In the genomic region with DNA sequence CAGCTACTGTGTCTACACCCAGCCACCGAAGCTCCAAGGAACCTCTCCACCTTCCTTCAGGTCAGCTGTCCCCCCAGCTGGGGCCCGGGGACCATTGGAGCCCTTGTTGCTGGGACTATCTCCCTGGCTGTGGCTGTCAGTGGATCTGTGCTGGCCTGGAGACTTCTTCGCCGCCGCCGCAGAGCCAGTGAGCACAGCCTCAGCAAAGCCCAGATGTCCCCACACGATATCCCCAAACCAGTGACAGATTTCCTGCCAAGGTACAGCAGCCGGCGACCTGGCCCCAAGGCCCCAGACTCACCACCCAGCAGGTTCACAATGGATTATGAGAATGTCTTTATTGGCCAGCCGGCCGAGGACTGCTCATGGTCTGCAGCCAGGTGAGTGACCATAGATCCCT, we compare ENCODE assay signal across 12 mouse cellular contexts. TPM values are rescaled to one million over a fixed set of nuclear protein-coding genes. Genes with fewer than 3 reads are reported as not detected.
DNase-seq lines count a peak whose midpoint lies in the region; ATAC-seq and TF ChIP-seq lines count a peak whose summit lies in the region.
"Had no signal": no experiment of that assay in that cellular context is flagged by ENCODE, and none has a peak within 500 bp of the region (broad histone marks: within the 10 kb centered on the region; RNA-seq: fewer than 3 reads in every experiment).

No protein-coding gene starts in this region.

- TF ChIP-seq CTCF in heart, adult 2 months (IDR thresholded peaks at IDR 0.05): no peak

- no peak for DNase-seq in heart, adult 2 months
- no peak for DNase-seq in heart, adult 18-20 months
- DNase-seq in embryonic facial prominence, embryonic 14.5 days (ENCODE audit: low spot score): no peak
- no peak for DNase-seq in urinary bladder, adult 18-20 months (ENCODE audit: low spot score in 2 of 2)
- DNase-seq: heart, postnatal 14 days; kidney, postnatal 36 days had no signal

- ATAC-seq in megakaryocyte, adult 5-6 weeks (ENCODE audit: poor library complexity, severe bottlenecking): no peak
- no peak for ATAC-seq in embryonic facial prominence, embryonic 14.5 days (ENCODE audit: low read depth)
- ATAC-seq in granulocyte monocyte progenitor cell, adult 5-6 weeks (replicated peaks; ENCODE audit: poor library complexity, severe bottlenecking): no peak

- intact Hi-C loops in heart, adult 2 months (cut with DNase I): no loop called here

- no peak overlapping the region; the same call in 1 of the 2 replicates for H3K27ac ChIP-seq in heart, adult 2 months
- H3K27ac ChIP-seq in embryonic facial prominence, embryonic 14.5 days (replicated peaks; ENCODE audit: low read depth, low read length): no peak overlapping the region
- peak overlapping the region; percentile 99 for H3K27ac ChIP-seq in macrophage
- H3K27ac ChIP-seq: limb, embryonic 15.5 days had no signal

- H3K9ac ChIP-seq in heart, adult 2 months (ENCODE audit: low read depth, low read length): peak overlapping the region; percentile 16; the same call in 1 of the 2 replicates
- H3K9ac ChIP-seq in embryonic facial prominence, embryonic 14.5 days (ENCODE audit: low read depth, low read length): 0 out of 2 replicates have a peak overlapping the region, but pooled peaks have one; percentile 30
- H3K9ac ChIP-seq: limb, embryonic 15.5 days had no signal

- TF ChIP-seq POLR2A in heart, adult 2 months (IDR thresholded peaks at IDR 0.05; ENCODE audit: insufficient read depth, low read depth, low read length): no peak

- H3K79me2 ChIP-seq in heart, adult 2 months (replicated peaks; ENCODE audit: control insufficient read depth, insufficient read depth, low read length): no peaks in the 10 kb centered on the region
- H3K79me2 ChIP-seq in macrophage (ENCODE audit: inconsistent target): peaks cover 70% of the 10 kb centered on the region

- no peaks in the 10 kb centered on the region for H3K27me3 ChIP-seq in heart, adult 2 months (ENCODE audit: control insufficient read depth, insufficient read depth, low read length)
- H3K27me3 ChIP-seq in megakaryocyte, embryonic 14.5 days (replicated peaks): no peaks in the 10 kb centered on the region
- no peaks in the 10 kb centered on the region; the same call in none of the 2 replicates for H3K27me3 ChIP-seq in embryonic facial prominence, embryonic 14.5 days (replicated peaks; ENCODE audit: control insufficient read depth, insufficient read depth, low read length)

- no peak for TF ChIP-seq EP300 in heart, adult 2 months (IDR thresholded peaks at IDR 0.05; ENCODE audit: insufficient read depth, low read depth, low read length)

- no peaks in the 10 kb centered on the region for H3K9me3 ChIP-seq in megakaryocyte, embryonic 14.5 days
- no peaks in the 10 kb centered on the region for H3K9me3 ChIP-seq in embryonic facial prominence, embryonic 14.5 days (ENCODE audit: control insufficient read depth, low read length)
- H3K9me3 ChIP-seq: limb, embryonic 15.5 days had no signal

- no peak overlapping the region for H3K4me3 ChIP-seq in heart, adult 2 months
- H3K4me3 ChIP-seq in megakaryocyte, embryonic 14.5 days (replicated peaks): peak overlapping the region; percentile 88
- no peak overlapping the region for H3K4me3 ChIP-seq in embryonic facial prominence, embryonic 14.5 days (ENCODE audit: low read depth, low read length)
- peak overlapping the region; percentile 91 for H3K4me3 ChIP-seq in macrophage (ENCODE audit: inconsistent target)
- H3K4me3 ChIP-seq: limb, embryonic 15.5 days had no signal

- no peak overlapping the region for H3K4me2 ChIP-seq in embryonic facial prominence, embryonic 14.5 days (ENCODE audit: low read depth, low read length)
- H3K4me2 ChIP-seq: limb, embryonic 15.5 days had no signal

- 75% methylated on average over 11 of the region's 11 CpGs for WGBS in heart, adult 2 months
- WGBS in embryonic facial prominence, embryonic 14.5 days: 77% methylated on average over 11 of the region's 11 CpGs
- WGBS in macrophage (ENCODE audit: missing documents): 28% methylated on average over 10 of the region's 11 CpGs

- H3K36me3 ChIP-seq in heart, adult 2 months (ENCODE audit: control insufficient read depth, insufficient read depth, low read length): no peaks in the 10 kb centered on the region
- no peaks in the 10 kb centered on the region for H3K36me3 ChIP-seq in megakaryocyte, embryonic 14.5 days (replicated peaks; ENCODE audit: low read length)
- no peaks in the 10 kb centered on the region for H3K36me3 ChIP-seq in embryonic facial prominence, embryonic 14.5 days (ENCODE audit: control insufficient read depth, insufficient read depth, low read length)
- peaks cover 10% of the 10 kb centered on the region; the same call in 1 of the 2 replicates for H3K36me3 ChIP-seq in macrophage (ENCODE audit: inconsistent target)
- H3K36me3 ChIP-seq: limb, embryonic 15.5 days had no signal

- H3K4me1 ChIP-seq in heart, adult 2 months (ENCODE audit: control insufficient read depth, insufficient read depth, low read length): no peaks in the 10 kb centered on the region; the same call in 1 of the 2 replicates
- peaks cover 91% of the 10 kb centered on the region for H3K4me1 ChIP-seq in megakaryocyte, embryonic 14.5 days
- no peaks in the 10 kb centered on the region for H3K4me1 ChIP-seq in embryonic facial prominence, embryonic 14.5 days (ENCODE audit: control insufficient read depth, insufficient read depth, low read length)

RNA-seq across cellular contexts. Expression of a gene that starts 2.0 kb away (rescaled TPM):
- total RNA-seq in heart, adult 2 months (2021): 1 to 10 TPM; 1.6 to 1.8 TPM
- 3.6 and 4.5 TPM in 2 replicates for polyA plus RNA-seq in heart, adult 2 months (2012; rRNA removed)
- 1 to 10 TPM; 1.6 to 2.5 TPM for total RNA-seq in heart, adult 18-20 months (2021)
- polyA plus RNA-seq in megakaryocyte, embryonic 14.5 days (2012; ENCODE audit: insufficient read depth, low replicate concordance): 19.0 and 34.7 TPM in 2 replicates
- total RNA-seq in megakaryocyte, adult 5-6 weeks (2015): 62.2 and 64.6 TPM in 2 replicates
- 29.3 and 33.8 TPM in 2 replicates for total RNA-seq in megakaryocyte, adult 5-6 weeks (2017)
- 1.8 and 2.3 TPM in 2 replicates for polyA plus RNA-seq in embryonic facial prominence, embryonic 14.5 days (2014; fragmentation: Nextera tagmentation; extraction: Ambion mirVana)
- total RNA-seq in macrophage (2018; cell fraction: chromatin; rRNA removed): 100 to 1,000 TPM in 7 of 26 experiments, 10 to 100 TPM in 19; 21.1 to 149 (median 77.4) TPM
- total RNA-seq in macrophage (2018; cell fraction: cytosol; rRNA removed): 100 to 1,000 TPM in 25 of 26 experiments, 10 to 100 TPM in 1; 89.3 to 365 (median 193) TPM
- 100 to 1,000 TPM in 23 of 26 experiments, 10 to 100 TPM in 3; 63.8 to 384 (median 181) TPM for total RNA-seq in macrophage (2018; cell fraction: nucleus; rRNA removed)
- polyA plus RNA-seq in macrophage (2018): 104 to 230 TPM (median 156 TPM) in 3 replicates
- 2.9 and 5.2 TPM in 2 replicates for total RNA-seq in granulocyte monocyte progenitor cell, adult 5-6 weeks (2014; fragmentation: Nextera tagmentation)
- total RNA-seq in granulocyte monocyte progenitor cell, adult 5-6 weeks (2017): 1.1 and 3.1 TPM in 2 replicates
- polyA plus RNA-seq: C2C12 had no signal

RNA-seq across cellular contexts. Expression of a gene that starts 9.3 kb away (rescaled TPM):
- total RNA-seq in heart, adult 2 months (2021): 10 to 100 TPM; 34.6 to 35.8 TPM
- polyA plus RNA-seq in heart, adult 2 months (2012; rRNA removed): 45.6 and 72.8 TPM in 2 replicates
- total RNA-seq in heart, adult 18-20 months (2021): 10 to 100 TPM; 29.9 to 35.7 TPM
- polyA plus RNA-seq in megakaryocyte, embryonic 14.5 days (2012; ENCODE audit: insufficient read depth, low replicate concordance): 1,561 and 3,509 TPM in 2 replicates
- total RNA-seq in megakaryocyte, adult 5-6 weeks (2015): 35.7 and 38.2 TPM in 2 replicates
- 61.3 and 76.1 TPM in 2 replicates for total RNA-seq in megakaryocyte, adult 5-6 weeks (2017)
- 120 and 132 TPM in 2 replicates for polyA plus RNA-seq in embryonic facial prominence, embryonic 14.5 days (2014; fragmentation: Nextera tagmentation; extraction: Ambion mirVana)
- total RNA-seq in macrophage (2018; cell fraction: chromatin; rRNA removed): 100 to 1,000 TPM in 19 of 26 experiments, 10 to 100 TPM in 7; 38.7 to 250 (median 142) TPM
- total RNA-seq in macrophage (2018; cell fraction: cytosol; rRNA removed): 100 to 1,000 TPM in 25 of 26 experiments, 10 to 100 TPM in 1; 92.7 to 165 (median 127) TPM
- 100 to 1,000 TPM in 8 of 26 experiments, 10 to 100 TPM in 18; 37.5 to 190 (median 88.4) TPM for total RNA-seq in macrophage (2018; cell fraction: nucleus; rRNA removed)
- 71.4 to 137 TPM (median 122 TPM) in 3 replicates for polyA plus RNA-seq in macrophage (2018)
- total RNA-seq in granulocyte monocyte progenitor cell, adult 5-6 weeks (2014; fragmentation: Nextera tagmentation): 53.8 and 75.4 TPM in 2 replicates
- 35.2 and 87.9 TPM in 2 replicates for total RNA-seq in granulocyte monocyte progenitor cell, adult 5-6 weeks (2017)

RNA-seq across cellular contexts. Expression of a gene that starts 14.3 kb away (rescaled TPM):
- total RNA-seq in heart, adult 2 months (2021): 1 to 10 TPM; 1.1 to 2.0 TPM
- 0.38 and 3.8 TPM in 2 replicates for polyA plus RNA-seq in heart, adult 2 months (2012; rRNA removed)
- 1 to 10 TPM; 1.4 to 2.0 TPM for total RNA-seq in heart, adult 18-20 months (2021)
- polyA plus RNA-seq in megakaryocyte, embryonic 14.5 days (2012; ENCODE audit: insufficient read depth, low replicate concordance): 2.5 and 4.5 TPM in 2 replicates
- not detected in 2 replicates for total RNA-seq in megakaryocyte, adult 5-6 weeks (2015)
- total RNA-seq in megakaryocyte, adult 5-6 weeks (2017): not detected in 2 replicates
- polyA plus RNA-seq in embryonic facial prominence, embryonic 14.5 days (2014; fragmentation: Nextera tagmentation; extraction: Ambion mirVana): 0.28 and 0.29 TPM in 2 replicates
- total RNA-seq in macrophage (2018; cell fraction: chromatin; rRNA removed): 100 to 1,000 TPM in 12 of 26 experiments, 10 to 100 TPM in 13, 1 to 10 TPM in 1; 7.8 to 467 (median 92.6) TPM
- total RNA-seq in macrophage (2018; cell fraction: cytosol; rRNA removed): 1,000 to 10,000 TPM in 6 of 26 experiments, 100 to 1,000 TPM in 15, 10 to 100 TPM in 5; 69.9 to 1,947 (median 332) TPM
- 1,000 to 10,000 TPM in 7 of 26 experiments, 100 to 1,000 TPM in 16, 10 to 100 TPM in 3; 89.0 to 1,533 (median 505) TPM for total RNA-seq in macrophage (2018; cell fraction: nucleus; rRNA removed)
- 24.3 to 124 TPM (median 74.3 TPM) in 3 replicates for polyA plus RNA-seq in macrophage (2018)
- not detected in 2 replicates for total RNA-seq in granulocyte monocyte progenitor cell, adult 5-6 weeks (2014; fragmentation: Nextera tagmentation)
- 0.67 TPM in 1 of 2 replicates, not detected in the other for total RNA-seq in granulocyte monocyte progenitor cell, adult 5-6 weeks (2017)

RNA-seq across cellular contexts. Expression of a gene that starts 23.8 kb away (rescaled TPM):
- total RNA-seq in heart, adult 2 months (2021): 10 to 100 TPM; 26.7 to 28.3 TPM
- 40.3 and 41.6 TPM in 2 replicates for polyA plus RNA-seq in heart, adult 2 months (2012; rRNA removed)
- total RNA-seq in heart, adult 18-20 months (2021): 10 to 100 TPM; 15.4 to 28.2 TPM
- polyA plus RNA-seq in megakaryocyte, embryonic 14.5 days (2012; ENCODE audit: insufficient read depth, low replicate concordance): 165 and 201 TPM in 2 replicates
- total RNA-seq in megakaryocyte, adult 5-6 weeks (2015): 11.8 and 11.9 TPM in 2 replicates
- 13.9 and 15.7 TPM in 2 replicates for total RNA-seq in megakaryocyte, adult 5-6 weeks (2017)
- 94.5 and 107 TPM in 2 replicates for polyA plus RNA-seq in embryonic facial prominence, embryonic 14.5 days (2014; fragmentation: Nextera tagmentation; extraction: Ambion mirVana)
- 10 to 100 TPM; 19.3 to 81.9 (median 38.6) TPM for total RNA-seq in macrophage (2018; cell fraction: chromatin; rRNA removed)
- total RNA-seq in macrophage (2018; cell fraction: cytosol; rRNA removed): 10 to 100 TPM; 19.1 to 42.3 (median 27.0) TPM
- 10 to 100 TPM; 14.3 to 82.7 (median 33.5) TPM for total RNA-seq in macrophage (2018; cell fraction: nucleus; rRNA removed)
- polyA plus RNA-seq in macrophage (2018): 26.5 to 53.2 TPM (median 51.1 TPM) in 3 replicates
- total RNA-seq in granulocyte monocyte progenitor cell, adult 5-6 weeks (2014; fragmentation: Nextera tagmentation): 30.8 and 66.6 TPM in 2 replicates
- 35.2 and 38.6 TPM in 2 replicates for total RNA-seq in granulocyte monocyte progenitor cell, adult 5-6 weeks (2017)

RNA-seq across cellular contexts. Expression of a gene that starts 42.2 kb away (rescaled TPM):
- total RNA-seq in heart, adult 2 months (2021): 10 to 100 TPM; 39.7 to 48.4 TPM
- 35.5 and 44.8 TPM in 2 replicates for polyA plus RNA-seq in heart, adult 2 months (2012; rRNA removed)
- total RNA-seq in heart, adult 18-20 months (2021): 10 to 100 TPM; 40.5 to 41.1 TPM
- polyA plus RNA-seq in megakaryocyte, embryonic 14.5 days (2012; ENCODE audit: insufficient read depth, low replicate concordance): 10.2 and 10.5 TPM in 2 replicates
- total RNA-seq in megakaryocyte, adult 5-6 weeks (2015): 5.7 and 6.8 TPM in 2 replicates
- total RNA-seq in megakaryocyte, adult 5-6 weeks (2017): 1.5 and 4.0 TPM in 2 replicates
- polyA plus RNA-seq in embryonic facial prominence, embryonic 14.5 days (2014; fragmentation: Nextera tagmentation; extraction: Ambion mirVana): 59.8 and 62.7 TPM in 2 replicates
- 10 to 100 TPM in 25 of 26 experiments, 1 to 10 TPM in 1; 8.5 to 30.1 (median 21.1) TPM for total RNA-seq in macrophage (2018; cell fraction: chromatin; rRNA removed)
- 10 to 100 TPM; 19.1 to 38.4 (median 30.7) TPM for total RNA-seq in macrophage (2018; cell fraction: cytosol; rRNA removed)
- 10 to 100 TPM; 12.7 to 46.1 (median 25.0) TPM for total RNA-seq in macrophage (2018; cell fraction: nucleus; rRNA removed)
- 19.1 to 57.8 TPM (median 24.3 TPM) in 3 replicates for polyA plus RNA-seq in macrophage (2018)
- total RNA-seq in granulocyte monocyte progenitor cell, adult 5-6 weeks (2014; fragmentation: Nextera tagmentation): 8.5 and 31.0 TPM in 2 replicates
- total RNA-seq in granulocyte monocyte progenitor cell, adult 5-6 weeks (2017): 6.5 and 6.9 TPM in 2 replicates

Comparison
In these comparisons a context has a peak if more than half of its experiments do, and no peak if none do; other contexts are left out.
1. H3K4me3 ChIP-seq: peak in megakaryocyte, embryonic 14.5 days (single experiment) and macrophage (single experiment); none in heart, adult 2 months (single experiment) and embryonic facial prominence, embryonic 14.5 days (single experiment).
2. RNA of a gene that starts 2.0 kb away (total RNA-seq): 29.3 to 64.6 TPM in megakaryocyte, adult 5-6 weeks; 1.1 to 5.2 TPM in granulocyte monocyte progenitor cell, adult 5-6 weeks, 1.6 to 2.5 TPM in heart, adult 18-20 months and 1.6 to 1.8 TPM in heart, adult 2 months; every median in the first group is over 4 times any median in the second.